Mouse (Mus musculus) forebrain, embryonic 15.5 days (tissue): ENCODE results near the gene Hlcs. TPM values are rescaled to one million over a fixed set of nuclear protein-coding genes. Genes with fewer than 3 reads are reported as not detected.
A peak's percentile ranks its signal among the peaks of the same experiment; 100 is the strongest.
"Not testable (repeated sequence)": the region's sequence is repeated elsewhere in the genome, so short reads cannot be mapped to it uniquely, and the experiment has no call there.

Experiments
- ATAC-seq: fragments of 200-750 bp; cut with Nextera tagmentation; replicated peaks from 2 replicates; pipeline ENCODE4 v1.8.0; 2017; ENCODE audit warnings: mild to moderate bottlenecking, moderate TSS enrichment, moderate library complexity
- H3K27ac ChIP-seq: fragments of 300-500 bp; sonication (generic); replicated peaks from 2 replicates; pipeline ENCODE4 v1.5.1; 2015; ENCODE audit warnings: mild to moderate bottlenecking, inconsistent platforms
- H3K27me3 ChIP-seq: fragments of 300-500 bp; sonication (generic); 2 replicates; pipeline ENCODE4 v1.6.1; 2015; ENCODE audit warnings: inconsistent platforms
- H3K36me3 ChIP-seq: fragments of 300-500 bp; sonication (generic); 2 replicates; pipeline ENCODE4 v1.6.1; 2015; ENCODE audit warnings: mild to moderate bottlenecking, inconsistent platforms
- H3K4me1 ChIP-seq: fragments of 300-500 bp; sonication (generic); 2 replicates; pipeline ENCODE4 v1.6.1; 2015; ENCODE audit warnings: inconsistent platforms
- H3K4me2 ChIP-seq: fragments of 300-500 bp; sonication (generic); replicated peaks from 2 replicates; pipeline ENCODE4 v1.6.1; 2015; ENCODE audit warnings: mild to moderate bottlenecking, inconsistent platforms
- H3K4me3 ChIP-seq: fragments of 300-500 bp; sonication (generic); 2 replicates; pipeline ENCODE4 v1.5.1; 2015; ENCODE audit warnings: mild to moderate bottlenecking, inconsistent platforms
- H3K9ac ChIP-seq: fragments of 300-500 bp; sonication (generic); replicated peaks from 2 replicates; pipeline ENCODE4 v1.6.1; 2015; ENCODE audit warnings: mild to moderate bottlenecking, inconsistent platforms
- H3K9me3 ChIP-seq: fragments of 300-500 bp; sonication (generic); 2 replicates; pipeline ENCODE4 v1.6.1; 2016; ENCODE audit warnings: inconsistent platforms
- WGBS: fragments of 180-500 bp; shearing (Covaris S2); methylation state at CpG from one replicate; pipeline ENCODE4 v1.1.7; 2015; ENCODE audit warnings: mixed read lengths; 5-methylcytosine and 5-hydroxymethylcytosine counted together
- polyA plus RNA-seq: library from polyadenylated mRNA; unstranded; fragments of >200 nt; fragmentation: Nextera tagmentation; extraction: Ambion mirVana; gene quantifications from 2 replicates; pipeline ENCODE4 v1.2.1, GENCODE M21; 2015

Hlcs gene
- polyA plus RNA-seq, 1 experiment from 2014 or later, result 7.7 TPM

- no peak overlapping the region for H3K4me3 ChIP-seq
- no peaks in the 10 kb centered on the region for H3K9me3 ChIP-seq
- peaks cover 8% of the 10 kb centered on the region for H3K4me1 ChIP-seq
- no peak overlapping the region for H3K27ac ChIP-seq
- H3K27me3 ChIP-seq, result no peaks in the 10 kb centered on the region
- no peaks in the 10 kb centered on the region for H3K36me3 ChIP-seq
- WGBS, result 91% methylated on average over 1 of the region's 1 CpGs
- ATAC-seq, result no peak
- no peak overlapping the region for H3K4me2 ChIP-seq
- H3K9ac ChIP-seq, result no peak overlapping the region
Measured at GRCm38 (mm10) chr16:94345733-94346132, 32.4 kb upstream of the Hlcs start.

- 91% methylated on average over 22 of the region's 22 CpGs for WGBS
- not testable (repeated sequence) for H3K27ac ChIP-seq
Measured at GRCm38 (mm10) chr16:94339164-94340160, 26.1 kb upstream of the Hlcs start.

GRCm38 (mm10) chr16:94335656-94336055 lies 22.3 kb upstream of the Hlcs start:
- Histone ChIP-seq H3K9ac (no peak overlapping the region), H3K27me3 (no peaks in the 10 kb centered on the region), H3K9me3 (no peaks in the 10 kb centered on the region), H3K4me3 (no peak overlapping the region), H3K36me3 (no peaks in the 10 kb centered on the region), H3K4me1 (peaks cover under 1% of the 10 kb centered on the region; the same call in 1 of the 2 replicates), H3K27ac (no peak overlapping the region), H3K4me2 (no peak overlapping the region)
- whole genome bisulfite sequencing, result 19% methylated on average over 5 of the region's 5 CpGs
- ATAC-seq, result no peak

More at GRCm38 (mm10) chr16:94339164-94340160, 26.1 kb upstream of the Hlcs start:
- not testable (repeated sequence) for H3K4me2 ChIP-seq, H3K27me3 ChIP-seq, H3K4me1 ChIP-seq, H3K9ac ChIP-seq, ATAC-seq, H3K36me3 ChIP-seq, H3K9me3 ChIP-seq, H3K4me3 ChIP-seq

- Histone ChIP-seq H3K27ac (no peak overlapping the region), H3K36me3 (no peaks in the 10 kb centered on the region), H3K27me3 (peaks cover 12% of the 10 kb centered on the region), H3K4me3 (no peak overlapping the region), H3K4me1 (peaks cover 31% of the 10 kb centered on the region), H3K9ac (no peak overlapping the region), H3K4me2 (no peak overlapping the region), H3K9me3 (no peaks in the 10 kb centered on the region)
- WGBS, result 59% methylated on average over 5 of the region's 5 CpGs
- ATAC-seq, result no peak
Measured at GRCm38 (mm10) chr16:94331886-94332252, 18.5 kb upstream of the Hlcs start.

- Histone ChIP-seq H3K9me3 (no peaks in the 10 kb centered on the region), H3K4me3 (no peak overlapping the region), H3K27me3 (peaks cover 16% of the 10 kb centered on the region), H3K27ac (no peak overlapping the region), H3K36me3 (no peaks in the 10 kb centered on the region), H3K4me1 (peaks cover 31% of the 10 kb centered on the region), H3K9ac (no peak overlapping the region), H3K4me2 (no peak overlapping the region)
- 87% methylated on average over 9 of the region's 9 CpGs for WGBS
- no peak for ATAC-seq
Measured at GRCm38 (mm10) chr16:94331233-94331885, 18.0 kb upstream of the Hlcs start.

GRCm38 (mm10) chr16:94330429-94330828 lies 17.1 kb upstream of the Hlcs start:
- H3K4me3 ChIP-seq, result no peak overlapping the region
- ATAC-seq, result peak; percentile 68; the same call in 1 of the 2 replicates
- 0 out of 2 replicates have a peak overlapping the region, but pooled peaks have one; percentile 2 for H3K27ac ChIP-seq
- no peaks in the 10 kb centered on the region for H3K36me3 ChIP-seq
- 27% methylated on average over 5 of the region's 5 CpGs for WGBS
- H3K27me3 ChIP-seq, result peaks cover 16% of the 10 kb centered on the region
- peaks cover 31% of the 10 kb centered on the region for H3K4me1 ChIP-seq
- H3K4me2 ChIP-seq, result no peak overlapping the region
- no peak overlapping the region for H3K9ac ChIP-seq
- no peaks in the 10 kb centered on the region for H3K9me3 ChIP-seq

- 7% methylated on average over 25 of the region's 25 CpGs for WGBS
Measured at GRCm38 (mm10) chr16:94328881-94329867, 15.8 kb upstream of the Hlcs start.

GRCm38 (mm10) chr16:94327781-94328711 lies 14.7 kb upstream of the Hlcs start, which contains the start of gene Ripply3:
Gene Ripply3 (plus strand): TSS chr16:94328420.
- Histone ChIP-seq H3K27me3 (peaks cover 16% of the 10 kb centered on the region), H3K4me2 (peak within 1 kb of the TSS; percentile 80), H3K4me1 (peaks cover 31% of the 10 kb centered on the region), H3K4me3 (peak within 1 kb of the TSS; percentile 40), H3K27ac (no peak within 1 kb of the TSS), H3K9ac (peak within 1 kb of the TSS; percentile 43), H3K9me3 (no peaks in the 10 kb centered on the region), H3K36me3 (no peaks in the 10 kb centered on the region)
- 2% methylated on average over 63 of the region's 63 CpGs for WGBS
- 0 out of 2 replicates have a peak, but pooled peaks have one; percentile 11 for ATAC-seq

More at GRCm38 (mm10) chr16:94328881-94329867, 15.8 kb upstream of the Hlcs start:
- ATAC-seq, result no peak
- Histone ChIP-seq H3K9me3 (no peaks in the 10 kb centered on the region), H3K9ac (no peak overlapping the region), H3K4me2 (peak overlapping the region; percentile 80), H3K27ac (no peak overlapping the region), H3K36me3 (no peaks in the 10 kb centered on the region), H3K27me3 (peaks cover 16% of the 10 kb centered on the region), H3K4me3 (peak overlapping the region; percentile 40), H3K4me1 (peaks cover 31% of the 10 kb centered on the region)

- no peak for ATAC-seq
Measured at GRCm38 (mm10) chr16:94326008-94326407, 12.6 kb upstream of the Hlcs start.

GRCm38 (mm10) chr16:94323681-94324080 lies 10.3 kb upstream of the Hlcs start:
- Histone ChIP-seq H3K27ac (no peak overlapping the region), H3K4me1 (peaks cover 11% of the 10 kb centered on the region), H3K36me3 (no peaks in the 10 kb centered on the region), H3K9ac (no peak overlapping the region), H3K4me3 (no peak overlapping the region), H3K9me3 (no peaks in the 10 kb centered on the region), H3K27me3 (peaks cover 16% of the 10 kb centered on the region), H3K4me2 (no peak overlapping the region)
- ATAC-seq, result no peak
- 80% methylated on average over 5 of the region's 5 CpGs for WGBS

More at GRCm38 (mm10) chr16:94326008-94326407, 12.6 kb upstream of the Hlcs start:
- Histone ChIP-seq H3K4me3 (no peak overlapping the region), H3K4me1 (peaks cover 31% of the 10 kb centered on the region), H3K27me3 (peaks cover 16% of the 10 kb centered on the region), H3K9me3 (no peaks in the 10 kb centered on the region), H3K9ac (no peak overlapping the region), H3K36me3 (no peaks in the 10 kb centered on the region), H3K4me2 (no peak overlapping the region), H3K27ac (no peak overlapping the region)
- WGBS, result 93% methylated on average over 3 of the region's 3 CpGs
